Mouse (Mus musculus) thymus, postnatal 25 days (tissue): ENCODE data around the gene Ldah.
"Not testable (repeated sequence)": the region's sequence is repeated elsewhere in the genome, so short reads cannot be mapped to it uniquely, and the experiment has no call there.

Experiments used
- DNase-seq: peaks from one replicate; pipeline ENCODE4 v3.0.0; 2022

Ldah gene

GRCm38 (mm10) chr12:8207978-8208403 lies at the start of gene Ldah:
Gene Ldah (plus strand): TSS chr12:8208107.
- peak; percentile 94 for DNase-seq

GRCm38 (mm10) chr12:8167743-8168142 lies 40.2 kb upstream of the Ldah start:
- no peak for DNase-seq

- no peak for DNase-seq
Observed at GRCm38 (mm10) chr12:8180921-8181320, 27.0 kb upstream of the Ldah start.

- no peak for DNase-seq
Observed at GRCm38 (mm10) chr12:8181744-8182143, 26.2 kb upstream of the Ldah start.

- DNase-seq = no peak
Observed at GRCm38 (mm10) chr12:8184518-8184917, 23.4 kb upstream of the Ldah start.

- DNase-seq = no peak
Observed at GRCm38 (mm10) chr12:8188161-8188560, 19.7 kb upstream of the Ldah start.

- not testable (repeated sequence) for DNase-seq
Observed at GRCm38 (mm10) chr12:8188796-8189535, 18.9 kb upstream of the Ldah start.

GRCm38 (mm10) chr12:8189722-8190121 lies 18.2 kb upstream of the Ldah start:
- no peak for DNase-seq

- no peak for DNase-seq
Observed at GRCm38 (mm10) chr12:8205721-8206120, 2.2 kb upstream of the Ldah start.

GRCm38 (mm10) chr12:8207578-8207977 lies 329 bp upstream of the Ldah start:
- DNase-seq = no peak

GRCm38 (mm10) chr12:8216392-8217280 lies 8.7 kb downstream of the Ldah start:
- DNase-seq = no peak

GRCm38 (mm10) chr12:8223036-8223435 lies 15.1 kb downstream of the Ldah start:
- DNase-seq = no peak

GRCm38 (mm10) chr12:8231101-8231500 lies 23.2 kb downstream of the Ldah start:
- DNase-seq = no peak

GRCm38 (mm10) chr12:8232679-8233078 lies 24.8 kb downstream of the Ldah start:
- no peak for DNase-seq

- no peak for DNase-seq
Observed at GRCm38 (mm10) chr12:8242181-8242580, 34.3 kb downstream of the Ldah start.

GRCm38 (mm10) chr12:8244746-8245145 lies 36.8 kb downstream of the Ldah start:
- DNase-seq = no peak

GRCm38 (mm10) chr12:8260297-8260696 lies 52.4 kb downstream of the Ldah start:
- no peak for DNase-seq

GRCm38 (mm10) chr12:8266311-8266710 lies 58.4 kb downstream of the Ldah start:
- no peak for DNase-seq

GRCm38 (mm10) chr12:8269627-8270026 lies 61.7 kb downstream of the Ldah start:
- no peak for DNase-seq

- DNase-seq = no peak
Observed at GRCm38 (mm10) chr12:8271405-8271804, 63.5 kb downstream of the Ldah start.

- no peak for DNase-seq
Observed at GRCm38 (mm10) chr12:8273471-8274171, 65.7 kb downstream of the Ldah start.

- no peak for DNase-seq
Observed at GRCm38 (mm10) chr12:8275424-8275823, 67.5 kb downstream of the Ldah start.
